Mouse (Mus musculus) brain, embryonic 14.5 days (tissue): Measurements from ENCODE around the gene Tmem270.

Source experiments
- CTCF ChIP-seq: fragments of 200-500 bp; IDR thresholded peaks from 2 replicates; pipeline ENCODE4 v1.5.1; 2012; ENCODE audit warnings: inconsistent platforms, mild to moderate bottlenecking, moderate library complexity, borderline replicate concordance; ENCODE audit not compliant: insufficient read depth, insufficient read length; ENCODE audit errors: extremely low read depth
- POLR2A ChIP-seq: fragments of 200-500 bp; IDR thresholded peaks from 2 replicates; pipeline ENCODE4 v1.6.1; 2012; ENCODE audit warnings: mild to moderate bottlenecking, inconsistent platforms, borderline replicate concordance; ENCODE audit not compliant: poor library complexity, insufficient read depth, insufficient read length, severe bottlenecking; ENCODE audit errors: extremely low read depth

- no peak for TF ChIP-seq POLR2A
- TF ChIP-seq CTCF: no peak
Observed at GRCm38 (mm10) chr5:134914510-134914909, 8.0 kb upstream of the Tmem270 start.
